ENCODE assay signal across 13 mouse cellular contexts in the genomic region with DNA sequence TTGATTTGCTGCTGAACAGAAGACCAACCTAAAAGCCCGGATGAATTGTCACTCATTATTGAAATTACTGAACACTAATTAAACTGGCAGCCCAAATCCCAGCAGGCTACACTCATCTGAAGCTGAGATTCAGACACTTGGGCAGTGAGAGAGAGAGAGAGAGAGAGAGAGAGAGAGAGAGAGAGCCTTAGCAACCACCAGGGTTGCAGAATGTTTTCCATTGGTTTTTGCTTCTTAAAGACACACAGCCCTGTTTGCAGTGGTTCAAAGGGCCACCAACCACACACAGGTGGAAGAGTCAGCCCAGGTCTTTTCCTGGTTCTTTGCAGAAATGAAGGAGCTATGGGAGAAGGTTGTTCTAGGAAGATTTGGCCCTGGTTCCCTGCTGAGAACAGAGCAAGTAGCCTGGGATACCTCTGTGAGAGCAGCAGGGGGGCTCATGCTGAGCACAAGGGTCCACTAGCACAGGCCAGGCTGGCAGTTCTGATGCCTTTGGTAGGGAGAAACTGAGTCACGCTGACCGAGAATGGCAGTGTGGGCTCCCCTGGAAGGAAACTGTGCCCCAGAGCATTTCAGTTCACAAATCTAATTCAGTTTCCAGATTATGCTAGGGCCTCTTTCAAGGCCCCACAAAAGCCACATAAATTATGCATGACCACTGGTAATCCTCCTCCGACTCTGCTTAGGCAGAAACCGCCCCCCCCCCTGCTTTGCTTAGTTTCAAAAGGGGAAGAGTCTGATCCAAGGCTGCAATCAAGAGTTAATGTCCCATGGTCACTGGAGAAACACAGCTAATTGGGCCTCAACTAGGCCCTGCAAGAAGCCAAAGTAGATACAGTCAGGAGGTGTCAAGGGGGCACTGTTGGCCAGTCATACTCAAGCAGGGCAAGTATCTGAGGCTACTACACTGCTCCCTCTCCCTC.
DNase-seq lines count a peak whose midpoint lies in the region; ATAC-seq and TF ChIP-seq lines count a peak whose summit lies in the region.
"Had no signal": no experiment of that assay in that cellular context is flagged by ENCODE, and none has a peak within 500 bp of the region (broad histone marks: within the 10 kb centered on the region; RNA-seq: fewer than 3 reads in every experiment).

No protein-coding gene starts in this region.

- H3K36me3 ChIP-seq in embryonic facial prominence, embryonic 12.5 days, result no peaks in the 10 kb centered on the region
- H3K36me3 ChIP-seq in hindbrain, embryonic 14.5 days (replicated peaks; ENCODE audit: control insufficient read depth, insufficient read depth), result no peaks in the 10 kb centered on the region
- H3K36me3 ChIP-seq in midbrain, embryonic 15.5 days (replicated peaks), result no peaks in the 10 kb centered on the region
- H3K36me3 ChIP-seq: liver, embryonic 13.5 days; stomach, embryonic 15.5 days had no signal

- H3K4me1 ChIP-seq in embryonic facial prominence, embryonic 12.5 days, result peaks cover 17% of the 10 kb centered on the region
- H3K4me1 ChIP-seq in hindbrain, embryonic 14.5 days (replicated peaks; ENCODE audit: control insufficient read depth, insufficient read depth, low read length), result peaks cover 26% of the 10 kb centered on the region
- peaks cover 33% of the 10 kb centered on the region for H3K4me1 ChIP-seq in midbrain, embryonic 15.5 days
- H3K4me1 ChIP-seq: liver, embryonic 13.5 days; megakaryocyte, embryonic 14.5 days; stomach, embryonic 15.5 days had no signal

- 0 out of 2 replicates have a peak overlapping the region, but pooled peaks have one; percentile 50 for H3K27ac ChIP-seq in embryonic facial prominence, embryonic 12.5 days
- peak overlapping the region; percentile 73 for H3K27ac ChIP-seq in hindbrain, embryonic 14.5 days
- H3K27ac ChIP-seq in midbrain, embryonic 15.5 days, result peak overlapping the region; percentile 51
- H3K27ac ChIP-seq: liver, embryonic 13.5 days; stomach, embryonic 15.5 days had no signal

- peak; percentile 93 for DNase-seq in brain, embryonic 14.5 days (ENCODE audit: low read depth)
- DNase-seq in hindbrain, embryonic 14.5 days (ENCODE audit: low spot score), result peak; percentile 62
- DNase-seq in B cell, adult 2 months, result no peak
- DNase-seq in adrenal gland, adult (ENCODE audit: inconsistent age in 2 of 2, low spot score in 1 of 2), result no peak
- no peak for DNase-seq in spleen, adult 18-20 months
- DNase-seq: gastrocnemius, postnatal 25 days; heart, postnatal 36 days; layer of hippocampus, adult 9-11 months; liver, embryonic 13.5 days had no signal

- H3K4me2 ChIP-seq in embryonic facial prominence, embryonic 12.5 days (replicated peaks), result no peak overlapping the region
- no peak overlapping the region; the same call in 1 of the 2 replicates for H3K4me2 ChIP-seq in hindbrain, embryonic 14.5 days (replicated peaks)
- H3K4me2 ChIP-seq in midbrain, embryonic 15.5 days, result no peak overlapping the region
- H3K4me2 ChIP-seq: liver, embryonic 13.5 days; stomach, embryonic 15.5 days had no signal

- H3K4me3 ChIP-seq in embryonic facial prominence, embryonic 12.5 days, result no peak overlapping the region
- no peak overlapping the region for H3K4me3 ChIP-seq in hindbrain, embryonic 14.5 days (replicated peaks; ENCODE audit: low read length)
- no peak overlapping the region for H3K4me3 ChIP-seq in midbrain, embryonic 15.5 days
- H3K4me3 ChIP-seq: liver, embryonic 13.5 days; megakaryocyte, embryonic 14.5 days; stomach, embryonic 15.5 days had no signal

- WGBS in embryonic facial prominence, embryonic 12.5 days, result 36% methylated on average over 5 of the region's 5 CpGs
- WGBS in hindbrain, embryonic 14.5 days, result 20% methylated on average over 5 of the region's 5 CpGs
- WGBS in midbrain, embryonic 15.5 days, result 6% methylated on average over 5 of the region's 5 CpGs

- no peak for TF ChIP-seq POLR2A in brain, embryonic 14.5 days (IDR thresholded peaks at IDR 0.05; ENCODE audit: borderline replicate concordance, extremely low read depth, insufficient read depth, insufficient read length, poor library complexity, severe bottlenecking)

- H3K9me3 ChIP-seq in embryonic facial prominence, embryonic 12.5 days, result no peaks in the 10 kb centered on the region
- H3K9me3 ChIP-seq in hindbrain, embryonic 14.5 days (ENCODE audit: control insufficient read depth, low read length), result no peaks in the 10 kb centered on the region
- no peaks in the 10 kb centered on the region for H3K9me3 ChIP-seq in midbrain, embryonic 15.5 days
- H3K9me3 ChIP-seq: liver, embryonic 13.5 days; stomach, embryonic 15.5 days had no signal

- no peak for TF ChIP-seq CTCF in brain, embryonic 14.5 days (IDR thresholded peaks at IDR 0.05; ENCODE audit: borderline replicate concordance, extremely low read depth, insufficient read depth, insufficient read length)

- 0 out of 2 replicates have a peak, but pooled peaks have one; percentile 42 for ATAC-seq in embryonic facial prominence, embryonic 12.5 days (ENCODE audit: insufficient number of reproducible peaks, insufficient read depth, low FRiP score, low TSS enrichment)
- ATAC-seq in hindbrain, embryonic 14.5 days (ENCODE audit: low FRiP score), result peak; percentile 60; the same call in 1 of the 2 replicates
- peak; percentile 72 for ATAC-seq in midbrain, embryonic 15.5 days (replicated peaks)

- H3K27me3 ChIP-seq in embryonic facial prominence, embryonic 12.5 days, result 0 out of 2 replicates have a peak, but pooled peaks cover 3% of the 10 kb centered on the region
- H3K27me3 ChIP-seq in hindbrain, embryonic 14.5 days (ENCODE audit: control insufficient read depth, insufficient read depth, low read length), result no peaks in the 10 kb centered on the region
- H3K27me3 ChIP-seq in midbrain, embryonic 15.5 days (replicated peaks), result 0 out of 2 replicates have a peak, but pooled peaks cover 2% of the 10 kb centered on the region
- H3K27me3 ChIP-seq: liver, embryonic 13.5 days; megakaryocyte, embryonic 14.5 days; stomach, embryonic 15.5 days had no signal

- H3K9ac ChIP-seq in embryonic facial prominence, embryonic 12.5 days, result no peak overlapping the region
- H3K9ac ChIP-seq in hindbrain, embryonic 14.5 days, result no peak overlapping the region
- H3K9ac ChIP-seq in midbrain, embryonic 15.5 days, result no peak overlapping the region
- H3K9ac ChIP-seq: liver, embryonic 13.5 days; stomach, embryonic 15.5 days had no signal

Comparison
In these comparisons a context has a peak if more than half of its experiments do, and no peak if none do; other contexts are left out.
1. DNase-seq: peak in brain, embryonic 14.5 days (single experiment) and hindbrain, embryonic 14.5 days (single experiment); none in B cell, adult 2 months (0 of 2), adrenal gland, adult (0 of 2) and spleen, adult 18-20 months (0 of 2).
2. Peak in every context shown above with its lines, with median percentiles within 50 percentile points of each other: ATAC-seq and H3K27ac ChIP-seq.